Mouse (Mus musculus) granulocyte monocyte progenitor cell, adult 5-6 weeks (primary cell): Measurements from ENCODE around the gene Rnf216. TPM values are rescaled to one million over a fixed set of nuclear protein-coding genes. Genes with fewer than 3 reads are reported as not detected.
A peak's percentile ranks its signal among the peaks of the same experiment; 100 is the strongest.

ENCODE experiments used
- ATAC-seq: replicated peaks from 2 replicates; pipeline ENCODE4 v1.8.0; 2016; ENCODE audit warnings: mild to moderate bottlenecking, moderate TSS enrichment, inconsistent platforms; ENCODE audit not compliant: poor library complexity, severe bottlenecking
- total RNA-seq, 2 experiments: library from RNA; stranded (forward) in 1 of 2; stranded (reverse) in 1 of 2; fragments of 200-712, 200-1000 nt in 1 of 2; fragments of >200 nt in 1 of 2; fragmentation: Nextera tagmentation in 1 of 2; gene quantifications; 2 replicates each; pipeline ENCODE4 v1.2.3; 2014 to 2017

Gene Rnf216
- total RNA-seq, 2 experiments from 2014 or later, result 33.1 to 41.1 TPM

GRCm38 (mm10) chr5:143056191-143056880 is 56.5 kb downstream of the Rnf216 start:
- no peak for ATAC-seq

- peak; percentile 87 for ATAC-seq
Observed at GRCm38 (mm10) chr5:143055501-143056125, 57.2 kb downstream of the Rnf216 start.

DNA sequence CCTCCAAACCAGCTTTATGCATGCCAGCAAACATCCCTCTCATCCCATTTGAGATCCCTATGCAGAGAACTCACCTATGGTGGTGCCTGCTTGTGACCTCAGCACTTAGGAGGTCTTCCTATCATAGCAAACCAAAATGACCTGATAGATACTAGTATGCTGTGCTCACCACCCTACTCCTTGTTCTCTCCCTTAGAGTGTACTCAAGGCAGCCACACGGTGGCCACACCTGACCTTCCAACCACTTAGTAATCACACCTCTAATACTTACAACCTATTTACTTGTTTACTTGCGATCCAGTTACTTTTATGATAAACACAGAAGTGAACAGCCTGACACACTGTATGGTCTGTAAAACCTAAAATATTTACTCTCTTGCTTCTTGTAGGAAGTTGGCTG is 58.1 kb downstream of the Rnf216 start:
- ATAC-seq, result no peak

GRCm38 (mm10) chr5:143053132-143053972 is 59.4 kb downstream of the Rnf216 start:
- ATAC-seq, result no peak

GRCm38 (mm10) chr5:143052677-143053076 is 60.1 kb downstream of the Rnf216 start:
- no peak for ATAC-seq

DNA sequence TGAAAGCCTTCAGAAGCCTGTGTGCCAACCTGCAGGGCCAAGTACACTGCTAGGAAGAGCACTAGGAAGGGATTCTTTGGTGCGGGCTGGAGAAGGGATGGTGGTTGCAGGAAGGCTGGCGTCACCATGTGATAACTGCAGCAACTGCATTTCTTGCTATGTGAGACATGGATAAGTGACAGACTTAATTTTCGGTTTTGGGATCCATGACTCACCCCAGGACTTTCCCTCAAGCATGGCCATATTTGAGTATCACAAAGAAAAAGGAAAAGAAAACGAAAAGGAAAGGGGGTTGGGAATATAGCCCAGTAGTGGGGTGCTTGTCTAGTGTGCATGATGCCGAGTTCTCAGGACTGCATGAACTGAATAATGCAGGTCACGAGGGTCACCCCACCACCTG is 60.9 kb downstream of the Rnf216 start:
- no peak for ATAC-seq

GRCm38 (mm10) chr5:143050273-143050672 is 62.5 kb downstream of the Rnf216 start:
- ATAC-seq, result peak; percentile 82

DNA sequence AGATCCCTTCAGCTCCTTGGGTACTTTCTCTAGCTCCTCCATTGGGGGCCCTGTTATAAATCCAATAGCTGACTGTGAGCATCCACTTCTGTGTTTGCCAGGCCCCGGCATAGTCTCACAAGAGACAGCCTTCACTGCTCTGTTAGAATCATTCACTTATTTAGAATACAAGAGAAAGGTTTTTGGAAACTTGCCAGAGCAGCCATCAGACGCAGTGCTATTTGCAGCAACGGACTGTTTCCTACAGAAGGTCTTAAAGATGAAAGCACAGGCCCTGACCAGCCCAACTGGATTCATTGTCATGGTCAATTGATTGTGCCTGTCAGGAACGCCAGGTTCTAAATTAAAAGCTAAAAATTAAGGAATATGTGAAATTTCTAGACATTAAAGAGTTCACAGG is 63.0 kb downstream of the Rnf216 start:
- ATAC-seq, result no peak

DNA sequence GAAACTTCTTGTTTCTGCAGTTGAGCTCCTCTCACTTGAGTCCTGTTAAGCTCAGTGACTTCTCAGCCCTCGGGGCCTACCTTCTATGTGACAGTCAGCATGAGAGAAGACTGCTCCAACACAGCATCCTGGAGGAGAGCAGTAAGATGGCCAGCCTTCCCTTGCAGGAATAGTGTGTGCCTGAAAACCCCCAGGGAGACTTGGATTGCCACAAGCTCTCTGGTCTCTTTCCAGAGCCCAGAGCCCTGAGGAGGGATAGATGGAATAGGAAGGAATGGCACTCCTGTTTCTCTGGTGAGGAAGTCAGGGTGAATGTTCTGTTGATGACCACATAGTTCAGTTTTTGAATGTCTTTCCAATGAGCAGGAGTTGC is 63.8 kb downstream of the Rnf216 start:
- ATAC-seq, result no peak

GRCm38 (mm10) chr5:143048232-143049012 is 64.4 kb downstream of the Rnf216 start:
- peak; percentile 31; the same call in 1 of the 2 replicates for ATAC-seq

DNA sequence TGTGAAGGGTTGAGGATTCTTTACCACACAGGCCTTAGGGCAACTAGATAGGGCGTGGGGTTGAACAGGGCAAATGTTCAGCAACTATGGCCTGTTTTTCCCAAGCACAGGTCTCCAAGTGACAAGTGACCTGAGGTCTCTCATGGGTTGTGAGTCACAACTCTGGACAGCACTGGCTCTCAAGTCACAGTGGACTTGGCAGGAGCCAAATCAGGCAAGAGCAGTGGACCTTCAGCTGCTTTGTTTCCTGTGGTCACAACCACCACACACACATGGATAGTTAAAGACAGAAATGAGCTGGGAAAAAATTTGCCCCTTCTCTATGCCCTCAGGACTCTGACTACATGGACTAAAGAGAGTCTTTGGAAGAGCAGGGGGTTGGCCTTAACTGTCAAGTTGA is 65.2 kb downstream of the Rnf216 start:
- ATAC-seq, result no peak

DNA sequence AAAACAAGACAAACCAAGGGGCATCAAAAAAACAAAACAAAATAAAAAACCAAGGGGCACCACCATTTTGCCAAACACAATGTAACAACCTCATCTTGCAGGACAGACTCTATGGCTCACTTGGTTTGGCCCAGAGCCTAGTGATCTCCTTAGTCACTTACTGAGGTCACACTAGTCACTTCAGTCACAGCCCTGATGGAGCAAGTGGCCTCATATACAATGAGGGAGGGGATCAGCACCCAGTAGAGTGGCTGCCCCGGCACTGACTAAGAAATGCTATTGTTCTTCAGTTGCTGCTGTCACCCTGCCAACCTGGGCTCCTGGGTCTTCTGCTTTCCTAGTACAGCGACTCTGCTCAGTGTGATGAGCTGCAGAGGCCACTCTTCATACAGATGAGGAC is 68.9 kb downstream of the Rnf216 start:
- no peak for ATAC-seq

DNA sequence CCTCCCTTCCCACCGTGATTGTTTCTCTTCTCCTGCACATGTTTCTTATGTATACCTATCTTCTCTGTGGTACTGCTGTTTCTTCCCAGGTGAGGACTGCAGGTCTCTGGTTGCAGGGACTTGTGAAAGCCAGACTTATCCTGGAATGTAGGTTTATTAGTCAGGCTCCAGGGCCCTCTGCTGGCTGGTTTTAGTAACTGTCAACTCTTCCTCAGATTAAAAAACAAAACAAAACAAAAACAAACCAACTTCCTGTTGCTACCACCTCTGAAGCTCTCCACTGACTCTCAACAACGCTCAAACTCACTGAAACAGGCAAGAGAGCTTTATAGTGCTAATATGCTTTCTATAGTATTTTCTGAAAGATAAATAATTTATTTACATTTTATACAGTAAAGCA is 69.5 kb downstream of the Rnf216 start:
- no peak for ATAC-seq

GRCm38 (mm10) chr5:143038794-143039193 is 74.0 kb downstream of the Rnf216 start:
- peak; percentile 83 for ATAC-seq

GRCm38 (mm10) chr5:143037201-143037600 is 75.6 kb downstream of the Rnf216 start:
- ATAC-seq, result 0 out of 2 replicates have a peak, but pooled peaks have one; percentile 27

DNA sequence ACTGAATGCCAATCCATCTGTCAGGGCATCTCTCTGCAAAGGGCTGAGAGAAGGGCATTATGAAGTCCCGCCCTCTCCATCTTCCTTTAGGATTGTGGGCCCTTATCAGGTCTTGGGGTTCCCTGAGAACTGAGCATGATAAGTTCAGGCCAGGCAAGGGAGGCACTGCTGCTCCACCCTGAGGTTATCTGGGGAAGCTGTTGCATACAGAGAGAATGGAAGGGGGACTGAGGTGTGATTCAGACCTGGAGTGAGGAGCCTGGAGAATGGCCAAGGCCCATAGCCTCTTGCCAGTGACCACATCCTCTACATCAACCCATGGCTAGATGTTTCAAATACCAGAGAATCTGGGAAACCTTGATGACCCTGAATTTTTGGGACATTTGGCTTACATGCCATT is 76.7 kb downstream of the Rnf216 start:
- no peak for ATAC-seq

DNA sequence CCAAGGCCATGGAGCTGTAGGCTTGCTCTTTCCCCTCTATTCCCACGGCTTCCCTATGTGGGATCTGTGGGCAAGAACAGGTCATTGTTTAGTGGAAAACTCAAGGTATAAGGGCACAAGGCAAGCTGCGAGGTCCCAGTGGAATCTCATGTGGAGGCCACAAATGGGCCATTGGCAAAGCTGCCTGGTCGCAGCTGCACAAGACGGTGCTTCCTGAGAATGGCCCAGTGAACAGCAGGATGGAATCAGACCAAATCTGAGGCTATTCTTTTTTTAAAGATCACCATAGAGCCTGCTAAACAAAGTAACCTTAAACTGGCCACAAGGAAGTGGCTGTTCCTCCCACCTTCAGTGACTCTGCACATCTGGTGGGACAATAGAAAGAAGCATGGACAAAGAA is 77.5 kb downstream of the Rnf216 start:
- ATAC-seq, result no peak

DNA sequence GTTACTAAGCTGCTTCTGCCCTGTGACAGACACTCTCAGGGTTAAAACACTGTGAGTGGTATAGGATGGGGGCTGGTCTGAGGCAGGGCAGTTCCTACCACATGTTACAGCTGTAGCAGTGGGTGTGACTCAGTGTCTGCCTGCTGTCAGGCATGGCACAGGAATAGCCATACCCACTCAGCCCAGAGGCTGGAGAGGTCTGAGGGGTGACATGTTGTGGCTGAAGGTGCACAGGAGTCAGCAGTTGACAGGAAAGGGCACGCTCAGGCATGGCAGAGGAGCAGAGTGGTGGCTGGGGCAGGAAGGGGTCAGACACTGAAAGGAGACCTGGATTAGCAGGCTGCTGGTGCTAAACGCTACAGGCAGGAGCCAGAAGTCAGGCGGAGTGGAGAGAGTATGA is 78.7 kb downstream of the Rnf216 start:
- no peak for ATAC-seq

DNA sequence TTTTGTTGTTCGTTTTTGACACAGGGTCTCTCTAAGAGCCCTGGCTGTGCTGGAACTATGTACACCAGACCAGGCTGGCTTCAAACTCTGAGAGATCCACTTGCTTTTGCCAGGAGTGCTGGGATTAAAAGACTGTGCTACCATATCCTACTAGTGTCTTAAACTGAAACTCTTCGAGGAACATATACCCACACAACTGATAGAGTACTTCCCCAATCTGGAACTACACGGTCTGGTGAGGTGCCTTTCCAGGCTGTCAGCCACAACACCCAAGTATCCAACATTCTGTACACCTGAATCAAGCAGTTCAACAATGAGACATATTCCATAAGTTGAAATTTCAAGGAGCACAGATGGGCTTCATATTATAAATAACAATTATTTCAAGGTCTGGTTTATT is 79.5 kb downstream of the Rnf216 start:
- peak; percentile 55; the same call in 1 of the 2 replicates for ATAC-seq

DNA sequence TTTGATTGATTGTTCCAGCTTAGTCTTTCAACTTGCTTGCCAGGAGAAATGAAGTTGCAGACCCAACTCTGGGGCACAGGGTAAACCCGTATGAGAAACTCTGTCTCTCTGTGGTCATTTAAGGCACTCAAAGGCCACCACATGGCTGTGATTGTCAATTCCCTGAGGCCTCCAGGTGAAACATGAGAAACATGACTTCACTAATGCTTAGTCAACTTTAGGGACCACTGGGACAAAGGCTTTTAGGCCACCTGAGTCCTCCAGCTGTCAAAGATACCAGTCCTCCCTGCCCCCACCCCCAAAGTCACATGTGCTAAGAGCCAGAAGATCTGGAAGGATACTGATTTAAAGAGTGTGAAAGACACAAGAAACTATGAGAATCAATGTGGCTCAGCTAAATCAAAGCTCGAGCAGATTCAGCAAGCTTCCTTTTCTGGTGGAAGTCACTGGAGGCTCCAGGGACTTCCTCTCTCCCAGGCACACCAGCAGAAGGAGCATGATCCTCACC is 80.1 kb downstream of the Rnf216 start:
- no peak for ATAC-seq
